Mouse (Mus musculus): ENCODE results near the gene Apob. TPM values are rescaled to one million over a fixed set of nuclear protein-coding genes. Genes with fewer than 3 reads are reported as not detected.

Apob gene
- total RNA-seq, 1 experiment, result 1.7 TPM

DNA sequence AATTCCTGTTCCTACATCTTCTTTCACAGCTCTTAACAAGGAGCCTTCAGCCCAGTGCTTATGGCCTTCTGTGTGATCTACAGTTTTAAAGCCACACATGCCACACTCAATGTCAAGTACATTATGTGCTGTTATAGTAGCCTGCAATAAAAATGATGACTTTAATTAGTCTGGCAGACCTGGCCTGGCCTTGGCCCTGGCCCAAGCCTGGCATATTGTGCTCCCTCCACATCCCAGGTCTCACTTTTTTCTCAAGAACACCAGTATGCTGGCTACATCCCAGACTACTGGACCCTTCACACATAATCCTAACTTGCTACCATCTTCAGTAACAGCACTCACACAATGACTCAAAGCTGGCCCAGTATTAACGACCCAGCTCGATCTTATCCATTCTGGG is 5.7 kb upstream of the Apob start:
- Histone ChIP-seq H3K36me3 (ENCODE audit: control insufficient read depth, insufficient read depth, low read length, poor library complexity, severe bottlenecking) (no peaks in the 10 kb centered on the region), H3K4me3 (ENCODE audit: insufficient read depth in 1 of 2, low read depth in 1 of 2, low read length in 2 of 2, poor library complexity in 1 of 2, severe bottlenecking in 1 of 2) (no peak overlapping the region), H3K27ac (ENCODE audit: insufficient read depth, low read depth, low read length, poor library complexity, severe bottlenecking) (no peak overlapping the region), H3K4me1 (ENCODE audit: control insufficient read depth in 2 of 2, insufficient read depth in 2 of 2, low read length in 2 of 2, poor library complexity in 1 of 2) (no peaks in the 10 kb centered on the region), H3K9ac (ENCODE audit: insufficient read depth, low read depth, low read length, poor library complexity, severe bottlenecking) (no peak overlapping the region), H3K9me3 (ENCODE audit: control insufficient read depth, insufficient read depth, low read depth, low read length) (no peaks in the 10 kb centered on the region)
- TF ChIP-seq MAFK (IDR thresholded peaks at IDR 0.05; ENCODE audit: insufficient read depth, low read depth, low read length) (no peak), ZC3H11A (IDR thresholded peaks at IDR 0.05; ENCODE audit: borderline replicate concordance, low read depth, low read length) (no peak), ZNF384 (IDR thresholded peaks at IDR 0.05; ENCODE audit: low read depth, low read length) (no peak), HCFC1 (IDR thresholded peaks at IDR 0.05; ENCODE audit: borderline replicate concordance, insufficient read depth, low read length) (no peak), CHD2 (IDR thresholded peaks at IDR 0.05; ENCODE audit: low read depth, low read length) (no peak)
- DNase-seq (ENCODE audit: low read depth, low spot score), result no peak
- in situ Hi-C loops (cut with MboI; ENCODE audit: low sequenced_read_pairs in 2 of 2, unreplicated experiment in 2 of 2), result no loop called here

DNA sequence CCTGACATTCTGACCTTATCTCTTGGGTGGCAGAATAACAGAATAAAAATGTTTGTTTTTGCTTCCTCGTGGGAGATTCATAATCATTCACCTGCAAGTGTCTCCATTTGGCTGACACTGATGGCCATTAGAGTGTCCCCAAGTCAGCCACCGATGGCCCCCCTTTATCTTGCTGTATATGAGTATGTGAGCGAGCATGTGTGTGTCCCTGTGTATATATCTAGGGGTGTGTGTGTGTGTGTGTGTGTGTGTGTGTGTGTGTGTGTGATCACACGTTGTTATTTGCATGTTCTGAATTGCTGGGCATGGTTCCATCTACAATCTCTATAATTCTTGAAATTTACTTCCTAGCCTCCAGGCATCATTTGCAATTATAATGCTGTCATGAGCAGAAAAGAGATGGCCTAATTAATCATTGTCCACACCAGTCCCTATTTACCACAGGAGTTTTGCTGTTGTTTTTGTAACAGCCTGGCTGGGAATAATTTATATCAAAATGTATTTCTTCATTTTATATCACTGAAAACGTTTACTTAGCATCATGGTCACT is 3.6 kb upstream of the Apob start:
- no peaks in the 10 kb centered on the region for H3K9me3 ChIP-seq (ENCODE audit: control insufficient read depth, insufficient read depth, low read depth, low read length)
- H3K9ac ChIP-seq (ENCODE audit: insufficient read depth, low read depth, low read length, poor library complexity, severe bottlenecking), result no peak overlapping the region
- H3K36me3 ChIP-seq (ENCODE audit: control insufficient read depth, insufficient read depth, low read length, poor library complexity, severe bottlenecking), result no peaks in the 10 kb centered on the region
- in situ Hi-C loops (cut with MboI; ENCODE audit: low sequenced_read_pairs in 2 of 2, unreplicated experiment in 2 of 2), result no loop called here
- H3K4me3 ChIP-seq (ENCODE audit: insufficient read depth in 1 of 2, low read depth in 1 of 2, low read length in 2 of 2, poor library complexity in 1 of 2, severe bottlenecking in 1 of 2), result no peak overlapping the region
- TF ChIP-seq CHD2 (IDR thresholded peaks at IDR 0.05; ENCODE audit: low read depth, low read length), result no peak
- TF ChIP-seq HCFC1 (IDR thresholded peaks at IDR 0.05; ENCODE audit: borderline replicate concordance, insufficient read depth, low read length), result no peak
- no peak for TF ChIP-seq ZNF384 (IDR thresholded peaks at IDR 0.05; ENCODE audit: low read depth, low read length)
- no peak for TF ChIP-seq ZC3H11A (IDR thresholded peaks at IDR 0.05; ENCODE audit: borderline replicate concordance, low read depth, low read length)
- TF ChIP-seq MAFK (IDR thresholded peaks at IDR 0.05; ENCODE audit: insufficient read depth, low read depth, low read length), result no peak
- H3K4me1 ChIP-seq (ENCODE audit: control insufficient read depth in 2 of 2, insufficient read depth in 2 of 2, low read length in 2 of 2, poor library complexity in 1 of 2), result no peaks in the 10 kb centered on the region; a peak in 1 of 4 replicates
- no peak for DNase-seq (ENCODE audit: low read depth, low spot score)
- no peak overlapping the region for H3K27ac ChIP-seq (ENCODE audit: insufficient read depth, low read depth, low read length, poor library complexity, severe bottlenecking)

DNA sequence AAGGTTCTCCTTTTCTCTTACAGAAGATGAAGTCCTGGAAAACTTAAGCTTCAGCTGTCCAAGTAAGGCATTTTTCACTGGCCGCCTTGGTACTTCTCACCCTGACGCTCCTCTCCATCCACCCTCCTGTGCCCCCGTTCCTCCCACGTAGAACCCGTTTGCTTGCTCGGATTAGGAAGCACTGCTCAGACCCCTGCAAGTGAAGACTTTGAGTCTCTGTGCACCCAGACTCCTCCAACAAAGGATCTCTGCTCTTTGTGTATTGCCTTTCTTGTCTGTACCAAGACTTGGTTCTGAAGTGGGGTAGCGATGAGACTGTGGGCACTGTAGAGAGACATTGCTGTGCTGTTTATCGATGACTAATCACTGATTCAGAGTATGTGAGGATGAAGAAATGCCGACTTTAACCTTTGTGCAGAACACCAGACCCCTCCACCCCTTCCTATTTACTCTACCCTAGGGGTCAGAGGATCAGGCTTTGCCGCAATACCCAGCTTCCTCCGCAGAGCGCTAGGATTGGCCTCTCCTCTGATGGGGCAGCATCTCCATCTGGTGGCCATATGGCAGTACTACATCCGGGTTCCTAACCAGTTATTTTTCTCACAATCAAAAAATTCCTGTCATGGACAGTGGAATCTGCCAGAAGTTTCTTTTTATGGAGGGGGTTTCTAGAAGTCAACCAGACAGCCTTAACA is 889 bp downstream of the Apob start:
- no peak overlapping the region for H3K9ac ChIP-seq (ENCODE audit: insufficient read depth, low read depth, low read length, poor library complexity, severe bottlenecking)
- H3K36me3 ChIP-seq (ENCODE audit: control insufficient read depth, insufficient read depth, low read length, poor library complexity, severe bottlenecking), result no peaks in the 10 kb centered on the region
- H3K4me3 ChIP-seq (ENCODE audit: insufficient read depth in 1 of 2, low read depth in 1 of 2, low read length in 2 of 2, poor library complexity in 1 of 2, severe bottlenecking in 1 of 2), result 0 out of 4 replicates have a peak overlapping the region, but pooled peaks of 1 of the 2 experiments have one; percentile 11
- no peak overlapping the region for H3K27ac ChIP-seq (ENCODE audit: insufficient read depth, low read depth, low read length, poor library complexity, severe bottlenecking)
- in situ Hi-C loops (cut with MboI; ENCODE audit: low sequenced_read_pairs in 2 of 2, unreplicated experiment in 2 of 2), result no loop called here
- no peaks in the 10 kb centered on the region for H3K9me3 ChIP-seq (ENCODE audit: control insufficient read depth, insufficient read depth, low read depth, low read length)
- H3K4me1 ChIP-seq (ENCODE audit: control insufficient read depth in 2 of 2, insufficient read depth in 2 of 2, low read length in 2 of 2, poor library complexity in 1 of 2), result no peaks in the 10 kb centered on the region; a peak in 1 of 4 replicates
- DNase-seq (ENCODE audit: low read depth, low spot score), result peak; percentile 61
- TF ChIP-seq CHD2 (IDR thresholded peaks at IDR 0.05; ENCODE audit: low read depth, low read length) (no peak), HCFC1 (IDR thresholded peaks at IDR 0.05; ENCODE audit: borderline replicate concordance, insufficient read depth, low read length) (no peak), ZC3H11A (IDR thresholded peaks at IDR 0.05; ENCODE audit: borderline replicate concordance, low read depth, low read length) (peak; percentile 92), MAFK (IDR thresholded peaks at IDR 0.05; ENCODE audit: insufficient read depth, low read depth, low read length) (no peak)

DNA sequence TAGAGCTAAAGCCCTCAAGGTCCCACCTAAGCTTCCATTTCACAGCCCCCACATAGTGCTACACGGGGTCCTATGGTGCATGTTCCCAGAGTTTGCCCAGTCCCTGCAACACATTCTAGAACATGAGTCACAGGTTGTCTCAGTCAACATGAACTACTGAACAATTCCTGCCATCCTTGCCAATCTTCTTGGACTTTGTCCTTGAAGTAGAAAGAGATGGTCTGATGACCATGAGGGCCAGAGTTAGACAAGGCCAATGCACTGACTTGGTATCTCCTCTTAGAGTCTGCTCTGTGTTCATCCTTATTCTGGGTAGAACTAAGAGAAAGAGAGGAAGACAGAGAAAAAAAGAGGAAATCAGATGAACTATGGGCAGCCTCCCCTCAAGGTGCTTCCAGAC is 7.0 kb downstream of the Apob start:
- no peak for TF ChIP-seq MAFK (IDR thresholded peaks at IDR 0.05; ENCODE audit: insufficient read depth, low read depth, low read length)
- TF ChIP-seq ZC3H11A (IDR thresholded peaks at IDR 0.05; ENCODE audit: borderline replicate concordance, low read depth, low read length), result no peak
- TF ChIP-seq CHD2 (IDR thresholded peaks at IDR 0.05; ENCODE audit: low read depth, low read length), result no peak
- no peak for TF ChIP-seq ZNF384 (IDR thresholded peaks at IDR 0.05; ENCODE audit: low read depth, low read length)
- no peak for TF ChIP-seq HCFC1 (IDR thresholded peaks at IDR 0.05; ENCODE audit: borderline replicate concordance, insufficient read depth, low read length)
- Histone ChIP-seq H3K9ac (ENCODE audit: insufficient read depth, low read depth, low read length, poor library complexity, severe bottlenecking) (no peak overlapping the region), H3K4me1 (ENCODE audit: control insufficient read depth in 2 of 2, insufficient read depth in 2 of 2, low read length in 2 of 2, poor library complexity in 1 of 2) (no peaks in the 10 kb centered on the region), H3K36me3 (ENCODE audit: control insufficient read depth, insufficient read depth, low read length, poor library complexity, severe bottlenecking) (no peaks in the 10 kb centered on the region), H3K27ac (ENCODE audit: insufficient read depth, low read depth, low read length, poor library complexity, severe bottlenecking) (no peak overlapping the region), H3K4me3 (ENCODE audit: insufficient read depth in 1 of 2, low read depth in 1 of 2, low read length in 2 of 2, poor library complexity in 1 of 2, severe bottlenecking in 1 of 2) (no peak overlapping the region), H3K9me3 (ENCODE audit: control insufficient read depth, insufficient read depth, low read depth, low read length) (no peaks in the 10 kb centered on the region)
- no peak for DNase-seq (ENCODE audit: low read depth, low spot score)
- in situ Hi-C loops (cut with MboI; ENCODE audit: low sequenced_read_pairs in 2 of 2, unreplicated experiment in 2 of 2), result no loop called here
